Comparison of ENCODE assay signal across 8 mouse cellular contexts in the genomic region with DNA sequence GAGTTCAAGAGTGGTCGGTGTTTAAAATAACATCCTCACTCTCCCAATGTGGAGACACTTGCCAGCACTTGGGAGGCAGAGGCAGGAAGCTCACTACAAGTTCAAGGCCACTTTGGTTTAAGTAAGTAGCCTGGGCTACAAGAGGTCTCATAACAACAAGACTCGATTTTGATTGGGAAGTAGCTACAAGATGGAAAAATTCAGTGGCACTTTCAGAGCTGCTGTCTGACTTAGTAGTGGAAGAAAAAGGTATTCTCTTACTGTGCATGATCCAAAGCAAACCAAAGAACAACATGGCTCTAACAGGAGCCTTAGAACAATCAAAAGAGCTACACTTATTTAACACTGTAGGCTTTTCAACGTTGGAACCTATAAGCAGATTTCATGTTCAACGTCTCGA. TPM values are rescaled to one million over a fixed set of nuclear protein-coding genes. Genes with fewer than 3 reads are reported as not detected.
A peak's percentile ranks its signal among the peaks of the same experiment; 100 is the strongest.
DNase-seq lines count a peak whose midpoint lies in the region; ATAC-seq lines count a peak whose summit lies in the region.

No protein-coding gene starts in this region.

- H3K36me3 ChIP-seq in heart, embryonic 11.5 days (ENCODE audit: control insufficient read depth, insufficient read depth, low read length): no peaks in the 10 kb centered on the region
- H3K36me3 ChIP-seq in forebrain, embryonic 14.5 days (ENCODE audit: control insufficient read depth, insufficient read depth, low read length): no peaks in the 10 kb centered on the region
- no peaks in the 10 kb centered on the region for H3K36me3 ChIP-seq in liver, embryonic 16.5 days (ENCODE audit: control insufficient read depth, insufficient read depth)

- no peak for DNase-seq in heart, postnatal 4 days
- peak; percentile 28 for DNase-seq in CD4-positive helper T cell, adult 2 months (ENCODE audit: low read depth, low spot score)
- no peak for DNase-seq in forebrain, embryonic 14.5 days (ENCODE audit: low spot score)
- no peak for DNase-seq in gastrocnemius, adult 18-20 months (ENCODE audit: low spot score)
- no peak for DNase-seq in spleen, adult 18-20 months
- no peak for DNase-seq in spleen, postnatal 14 days (ENCODE audit: low spot score in 2 of 2)

- ATAC-seq in heart, embryonic 11.5 days (replicated peaks; ENCODE audit: insufficient number of reproducible peaks, low FRiP score, low TSS enrichment): no peak
- no peak for ATAC-seq in forebrain, embryonic 14.5 days
- ATAC-seq in liver, embryonic 16.5 days (ENCODE audit: low read depth): no peak

- H3K4me1 ChIP-seq in heart, embryonic 11.5 days (ENCODE audit: control insufficient read depth, insufficient read depth, low read length): no peaks in the 10 kb centered on the region
- H3K4me1 ChIP-seq in forebrain, embryonic 14.5 days (ENCODE audit: control insufficient read depth, insufficient read depth, low read length): peaks cover 8% of the 10 kb centered on the region
- peaks cover 3% of the 10 kb centered on the region for H3K4me1 ChIP-seq in liver, embryonic 16.5 days (ENCODE audit: control insufficient read depth, low read depth, low read length)

- H3K4me3 ChIP-seq in heart, embryonic 11.5 days (ENCODE audit: low read depth, low read length): peak overlapping the region; percentile 100
- peak overlapping the region; percentile 99 for H3K4me3 ChIP-seq in forebrain, embryonic 14.5 days (ENCODE audit: low read depth, low read length)
- H3K4me3 ChIP-seq in liver, embryonic 16.5 days (ENCODE audit: low read depth, low read length): peak overlapping the region; percentile 99

- peak overlapping the region; percentile 100 for H3K27ac ChIP-seq in heart, embryonic 11.5 days (ENCODE audit: low read depth, low read length)
- no peak overlapping the region for H3K27ac ChIP-seq in forebrain, embryonic 14.5 days (ENCODE audit: low read depth, low read length)
- peak overlapping the region; percentile 62 for H3K27ac ChIP-seq in liver, embryonic 16.5 days (ENCODE audit: low read length)

- peak overlapping the region; percentile 99 for H3K9ac ChIP-seq in heart, embryonic 11.5 days (ENCODE audit: low read depth, low read length)
- peak overlapping the region; percentile 64; the same call in 1 of the 2 replicates for H3K9ac ChIP-seq in forebrain, embryonic 14.5 days (ENCODE audit: low read length)
- peak overlapping the region; percentile 99 for H3K9ac ChIP-seq in liver, embryonic 16.5 days (ENCODE audit: low read depth, low read length)

- H3K9me3 ChIP-seq in heart, embryonic 11.5 days (replicated peaks; ENCODE audit: control insufficient read depth, low read length): no peaks in the 10 kb centered on the region
- no peaks in the 10 kb centered on the region for H3K9me3 ChIP-seq in forebrain, embryonic 14.5 days (replicated peaks; ENCODE audit: control insufficient read depth, low read length)
- H3K9me3 ChIP-seq in liver, embryonic 16.5 days (replicated peaks; ENCODE audit: control insufficient read depth, low read length): no peaks in the 10 kb centered on the region

- H3K27me3 ChIP-seq in heart, embryonic 11.5 days (ENCODE audit: control insufficient read depth, insufficient read depth, low read length): no peaks in the 10 kb centered on the region
- H3K27me3 ChIP-seq in forebrain, embryonic 14.5 days (replicated peaks; ENCODE audit: control insufficient read depth, insufficient read depth, low read length): no peaks in the 10 kb centered on the region
- no peaks in the 10 kb centered on the region for H3K27me3 ChIP-seq in liver, embryonic 16.5 days (ENCODE audit: control insufficient read depth, insufficient read depth, low read depth, low read length)

- WGBS in heart, embryonic 11.5 days (ENCODE audit: insufficient replicate concordance): 39% methylated on average over 5 of the region's 5 CpGs
- 45% methylated on average over 5 of the region's 5 CpGs for WGBS in forebrain, embryonic 14.5 days
- WGBS in liver, embryonic 16.5 days (ENCODE audit: insufficient replicate concordance): 29% methylated on average over 5 of the region's 5 CpGs

- peak overlapping the region; percentile 88 for H3K4me2 ChIP-seq in heart, embryonic 11.5 days
- peak overlapping the region; percentile 98 for H3K4me2 ChIP-seq in forebrain, embryonic 14.5 days (ENCODE audit: low read length)
- H3K4me2 ChIP-seq in liver, embryonic 16.5 days (ENCODE audit: low read depth, low read length): peak overlapping the region; percentile 96

RNA-seq across cellular contexts. Expression of gene Tsc22d2, which starts 0.8 kb away (rescaled TPM):
- polyA plus RNA-seq in heart, embryonic 11.5 days (2014; fragmentation: Nextera tagmentation; extraction: Ambion mirVana): 16.6 and 17.7 TPM in 2 replicates
- 10 to 100 TPM; 46.7 to 49.8 TPM for total RNA-seq in heart, postnatal 4 days (2021)
- 9.2 and 9.7 TPM in 2 replicates for polyA plus RNA-seq in forebrain, embryonic 14.5 days (2014; fragmentation: Nextera tagmentation; extraction: Ambion mirVana)
- 3.7 and 3.8 TPM in 2 replicates for polyA plus RNA-seq in liver, embryonic 16.5 days (2015; fragmentation: Nextera tagmentation; extraction: Ambion mirVana)
- total RNA-seq in gastrocnemius, adult 18-20 months (2021): 10 to 100 TPM; 21.3 to 26.5 TPM
